Mouse (Mus musculus): ENCODE data around the gene Lpar1. TPM values are rescaled to one million over a fixed set of nuclear protein-coding genes. Genes with fewer than 3 reads are reported as not detected.

Lpar1 gene
- polyA plus RNA-seq, 1 experiment from 2014 or later: 46.4 TPM

DNA sequence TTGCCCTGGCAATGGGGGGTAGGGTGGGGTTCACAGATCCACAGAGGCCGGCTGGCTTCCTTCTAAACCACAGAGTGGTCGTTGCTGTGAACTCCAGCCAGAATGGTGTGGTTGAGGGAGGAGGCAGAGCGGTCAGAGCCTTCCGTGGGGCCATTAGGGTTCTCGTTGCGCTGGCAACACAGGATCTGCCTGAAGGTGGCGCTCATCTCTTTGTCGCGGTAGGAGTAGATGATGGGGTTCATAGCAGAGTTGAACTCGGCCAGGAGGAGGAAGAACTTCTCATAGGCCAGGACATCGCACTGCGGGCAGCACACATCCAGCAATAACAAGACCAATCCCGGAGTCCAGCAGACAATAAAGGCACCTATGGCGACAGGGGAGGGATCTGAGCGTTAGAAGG, 116.4 kb downstream of the Lpar1 start:
- H3K4me2 ChIP-seq (replicated peaks): no peak overlapping the region
- no peaks in the 10 kb centered on the region for H3K27me3 ChIP-seq
- peaks cover 6% of the 10 kb centered on the region; the same call in 1 of the 2 replicates for H3K4me1 ChIP-seq
- H3K4me3 ChIP-seq: no peak overlapping the region
- ATAC-seq (ENCODE audit: low FRiP score, low read depth): no peak
- H3K9ac ChIP-seq (replicated peaks): no peak overlapping the region
- WGBS: 91% methylated on average over 15 of the region's 15 CpGs
- no peaks in the 10 kb centered on the region for H3K36me3 ChIP-seq
- no peaks in the 10 kb centered on the region for H3K9me3 ChIP-seq
- H3K27ac ChIP-seq (replicated peaks): no peak overlapping the region

- H3K4me3 ChIP-seq: no peak overlapping the region
- H3K4me2 ChIP-seq (replicated peaks): no peak overlapping the region
- WGBS: 80% methylated on average over 9 of the region's 9 CpGs
- no peak overlapping the region for H3K9ac ChIP-seq (replicated peaks)
- no peak for ATAC-seq (ENCODE audit: low FRiP score, low read depth)
- no peaks in the 10 kb centered on the region for H3K36me3 ChIP-seq
- H3K27ac ChIP-seq (replicated peaks): no peak overlapping the region
- no peaks in the 10 kb centered on the region for H3K4me1 ChIP-seq
- H3K27me3 ChIP-seq: no peaks in the 10 kb centered on the region
- H3K9me3 ChIP-seq: no peaks in the 10 kb centered on the region
Observed at GRCm38 (mm10) chr4:58423276-58423930, 130.3 kb downstream of the Lpar1 start.

DNA sequence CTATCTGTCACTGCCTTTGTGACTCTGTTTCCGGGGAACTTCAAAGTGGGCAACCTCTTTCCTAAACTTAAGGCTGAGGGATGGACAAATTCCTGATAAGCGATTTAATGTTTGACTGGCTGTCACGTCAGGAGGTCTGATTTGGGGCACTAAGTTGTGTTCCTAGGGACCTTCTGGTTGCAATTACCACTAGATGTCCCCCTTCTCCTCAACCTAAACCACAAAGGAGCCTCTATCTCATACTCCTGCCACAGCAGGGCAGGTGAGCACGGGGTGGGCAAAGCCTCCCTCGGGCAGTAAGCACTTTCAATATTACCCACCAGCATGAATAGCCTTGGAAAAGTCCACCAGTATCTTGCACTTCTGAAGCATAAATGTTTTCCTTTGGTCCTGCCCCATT, 134.5 kb downstream of the Lpar1 start:
- 54% methylated on average over 5 of the region's 5 CpGs for WGBS

GRCm38 (mm10) chr4:58417319-58417718, 136.4 kb downstream of the Lpar1 start:
- no peak overlapping the region for H3K27ac ChIP-seq (replicated peaks)
- no peaks in the 10 kb centered on the region for H3K36me3 ChIP-seq
- H3K4me3 ChIP-seq: no peak overlapping the region
- no peaks in the 10 kb centered on the region for H3K9me3 ChIP-seq
- 87% methylated on average over 4 of the region's 4 CpGs for WGBS
- no peak overlapping the region for H3K9ac ChIP-seq (replicated peaks)
- H3K4me1 ChIP-seq: no peaks in the 10 kb centered on the region
- ATAC-seq (ENCODE audit: low FRiP score, low read depth): no peak
- H3K27me3 ChIP-seq: no peaks in the 10 kb centered on the region
- H3K4me2 ChIP-seq (replicated peaks): no peak overlapping the region

More for the DNA sequence above, 134.5 kb downstream of the Lpar1 start:
- ATAC-seq (ENCODE audit: low FRiP score, low read depth): no peak
- Histone ChIP-seq H3K36me3 (no peaks in the 10 kb centered on the region), H3K4me2 (replicated peaks) (no peak overlapping the region), H3K4me1 (no peaks in the 10 kb centered on the region), H3K9ac (replicated peaks) (no peak overlapping the region), H3K4me3 (no peak overlapping the region), H3K27ac (replicated peaks) (no peak overlapping the region), H3K9me3 (no peaks in the 10 kb centered on the region), H3K27me3 (no peaks in the 10 kb centered on the region)

DNA sequence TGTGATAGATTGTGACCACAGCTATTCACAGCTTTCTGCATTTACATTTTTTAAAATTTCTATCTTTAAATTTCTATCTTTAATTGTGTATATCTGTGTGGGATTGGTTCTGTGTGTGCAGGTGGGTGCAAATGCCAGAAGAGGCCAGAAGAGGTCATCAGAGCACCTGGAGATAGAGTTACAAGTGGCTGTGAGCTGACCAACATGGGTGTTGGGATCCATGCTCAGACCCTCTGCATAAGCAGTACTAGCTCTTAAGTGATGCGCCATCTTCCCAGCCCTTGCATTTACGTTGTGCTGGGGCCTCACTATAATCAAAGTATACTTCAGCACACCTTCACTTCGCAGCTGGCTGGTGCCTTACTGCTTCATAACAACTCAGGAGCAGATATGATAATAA, 138.2 kb downstream of the Lpar1 start:
- WGBS: 89% methylated on average over 3 of the region's 3 CpGs
- Histone ChIP-seq H3K4me3 (no peak overlapping the region), H3K4me2 (replicated peaks) (no peak overlapping the region), H3K36me3 (no peaks in the 10 kb centered on the region), H3K9me3 (no peaks in the 10 kb centered on the region), H3K27ac (replicated peaks) (no peak overlapping the region), H3K27me3 (no peaks in the 10 kb centered on the region), H3K4me1 (no peaks in the 10 kb centered on the region), H3K9ac (replicated peaks) (no peak overlapping the region)
- ATAC-seq (ENCODE audit: low FRiP score, low read depth): no peak

DNA sequence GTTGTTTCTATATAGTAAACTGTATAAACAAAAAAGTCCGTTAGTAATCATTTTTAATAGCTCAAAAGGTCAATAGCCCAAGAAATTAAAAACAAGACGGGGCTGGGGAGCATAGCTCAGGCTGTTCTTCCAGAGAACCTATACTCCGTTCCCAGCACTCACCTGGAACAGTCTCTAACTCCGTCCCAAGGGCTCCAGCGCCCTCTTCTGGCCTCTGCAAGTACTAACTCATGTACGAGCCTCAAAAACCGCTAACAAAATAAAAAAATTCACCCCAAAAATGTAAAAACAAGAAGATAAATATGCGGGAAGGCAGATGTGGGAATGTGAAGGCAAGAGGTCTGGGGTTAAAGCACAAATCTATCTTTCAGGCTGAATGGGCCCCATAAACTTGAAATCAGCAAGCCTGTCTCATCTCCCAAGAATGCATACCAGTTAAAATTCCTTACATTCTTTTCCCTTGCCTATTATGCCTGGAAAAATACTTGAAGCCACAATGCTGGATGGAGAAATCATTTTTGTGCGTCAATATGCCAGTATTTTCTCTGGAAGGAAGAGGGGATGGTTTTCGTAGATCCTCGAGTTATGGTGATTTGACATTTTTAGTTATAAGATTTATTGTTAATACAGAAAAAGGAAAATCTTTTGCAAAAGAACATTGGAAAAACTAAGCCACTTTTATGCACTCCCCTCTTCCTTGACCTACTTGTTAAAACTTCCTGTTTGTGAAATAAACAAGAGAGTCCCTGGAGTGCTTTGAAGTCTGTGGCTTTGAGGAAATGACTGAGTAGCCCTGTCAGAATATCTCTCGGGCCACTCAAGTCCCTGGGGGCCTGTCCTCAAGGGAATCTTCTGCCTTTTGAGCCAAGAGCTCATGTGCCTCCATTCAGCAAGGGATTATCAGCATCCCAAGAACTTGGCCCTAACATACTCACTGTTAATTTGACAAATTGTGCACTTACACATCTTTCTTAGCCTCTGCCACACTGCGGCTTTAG, 140.2 kb downstream of the Lpar1 start:
- H3K36me3 ChIP-seq: no peaks in the 10 kb centered on the region
- H3K4me3 ChIP-seq: no peak overlapping the region
- H3K9ac ChIP-seq (replicated peaks): no peak overlapping the region
- H3K4me2 ChIP-seq (replicated peaks): no peak overlapping the region
- no peaks in the 10 kb centered on the region for H3K4me1 ChIP-seq
- H3K27ac ChIP-seq (replicated peaks): no peak overlapping the region
- H3K27me3 ChIP-seq: no peaks in the 10 kb centered on the region
- WGBS: 82% methylated on average over 13 of the region's 13 CpGs
- no peaks in the 10 kb centered on the region for H3K9me3 ChIP-seq
- ATAC-seq (ENCODE audit: low FRiP score, low read depth): no peak

DNA sequence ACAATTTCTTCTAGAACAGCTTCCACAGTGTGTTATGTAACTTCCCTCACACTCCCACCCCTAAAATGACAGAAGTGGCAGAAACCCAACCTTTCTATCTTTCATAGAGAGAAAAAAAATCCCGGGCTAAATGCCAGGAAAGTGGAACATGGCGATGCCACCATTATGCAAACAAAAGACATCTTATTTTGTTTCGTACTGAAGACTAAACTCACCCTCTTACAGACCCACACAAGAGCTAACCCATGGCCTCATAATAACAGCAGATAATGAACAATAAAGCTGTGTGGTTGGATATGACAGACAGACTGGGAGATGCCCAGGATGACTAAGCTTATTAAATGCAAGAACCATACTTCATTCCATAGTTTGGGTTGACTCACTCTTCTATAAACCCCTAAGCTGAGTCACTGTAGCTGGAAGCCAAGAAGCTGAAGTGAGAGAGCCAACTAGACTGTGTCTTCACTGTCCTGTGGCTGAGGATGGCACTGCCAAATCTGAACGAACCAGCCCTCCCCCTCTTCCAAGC, 151.7 kb downstream of the Lpar1 start:
- ATAC-seq (ENCODE audit: low FRiP score, low read depth): no peak
- WGBS: 89% methylated on average over 4 of the region's 4 CpGs
- H3K4me1 ChIP-seq: no peaks in the 10 kb centered on the region

GRCm38 (mm10) chr4:58400861-58401341, 152.8 kb downstream of the Lpar1 start:
- no peak for ATAC-seq (ENCODE audit: low FRiP score, low read depth)
- Histone ChIP-seq H3K36me3 (no peaks in the 10 kb centered on the region), H3K27ac (replicated peaks) (no peak overlapping the region), H3K27me3 (no peaks in the 10 kb centered on the region), H3K4me2 (replicated peaks) (no peak overlapping the region), H3K4me1 (no peaks in the 10 kb centered on the region), H3K4me3 (no peak overlapping the region), H3K9me3 (no peaks in the 10 kb centered on the region), H3K9ac (replicated peaks) (no peak overlapping the region)
- 94% methylated on average over 12 of the region's 12 CpGs for WGBS

More for the DNA sequence above, 151.7 kb downstream of the Lpar1 start:
- no peaks in the 10 kb centered on the region for H3K9me3 ChIP-seq
- no peak overlapping the region for H3K4me2 ChIP-seq (replicated peaks)
- no peak overlapping the region for H3K27ac ChIP-seq (replicated peaks)
- H3K27me3 ChIP-seq: no peaks in the 10 kb centered on the region
- no peak overlapping the region for H3K4me3 ChIP-seq
- no peaks in the 10 kb centered on the region for H3K36me3 ChIP-seq
- H3K9ac ChIP-seq (replicated peaks): no peak overlapping the region

Small RNAs within 50 kb of the gene (microRNA-seq; reads per million reads assigned to microRNA genes)
- 0.93 reads per million for gene Mir3095

Other genes with a start within 250 kb of the Lpar1 start
- gene Olfr267, start 233.8 kb upstream of the Lpar1 start, polyA plus RNA-seq (2016; fragmentation: Nextera tagmentation; extraction: Ambion mirVana): 0.06 TPM in 1 of 2 replicates, not detected in the other